Mouse (Mus musculus) layer of hippocampus, adult 9-10 months (tissue): ENCODE results near the gene Dppa5a.
"Not testable (repeated sequence)": the region's sequence is repeated elsewhere in the genome, so short reads cannot be mapped to it uniquely, and the experiment has no call there.

Experiments used
- DNase-seq: peaks from one replicate; pipeline ENCODE4 v3.0.0; 2022; ENCODE audit warnings: low spot score

The Dppa5a gene

DNA sequence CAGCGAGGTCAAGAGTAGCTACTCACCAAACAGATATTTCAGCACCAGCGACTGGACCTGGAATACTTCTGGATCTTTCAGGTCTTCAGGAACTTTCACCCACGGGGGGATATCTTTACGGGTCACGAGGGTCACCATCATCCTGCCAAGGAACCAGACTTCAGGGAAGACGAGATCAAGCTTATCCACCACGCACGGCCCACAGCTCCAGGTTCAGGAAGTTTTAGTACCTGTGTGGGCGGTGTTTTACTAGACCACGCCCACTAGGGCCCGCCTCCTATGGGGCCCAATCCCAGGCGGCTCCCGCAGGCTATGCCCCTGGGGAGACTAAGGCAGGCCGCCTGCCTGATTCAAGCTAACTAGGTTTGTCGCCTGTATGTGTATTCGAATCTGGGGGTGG lies at the start of gene Dppa5a:
Gene Dppa5a (minus strand): TSS at position 219 of the 400 bp plus-strand sequence.
- not testable (repeated sequence) for DNase-seq

DNA sequence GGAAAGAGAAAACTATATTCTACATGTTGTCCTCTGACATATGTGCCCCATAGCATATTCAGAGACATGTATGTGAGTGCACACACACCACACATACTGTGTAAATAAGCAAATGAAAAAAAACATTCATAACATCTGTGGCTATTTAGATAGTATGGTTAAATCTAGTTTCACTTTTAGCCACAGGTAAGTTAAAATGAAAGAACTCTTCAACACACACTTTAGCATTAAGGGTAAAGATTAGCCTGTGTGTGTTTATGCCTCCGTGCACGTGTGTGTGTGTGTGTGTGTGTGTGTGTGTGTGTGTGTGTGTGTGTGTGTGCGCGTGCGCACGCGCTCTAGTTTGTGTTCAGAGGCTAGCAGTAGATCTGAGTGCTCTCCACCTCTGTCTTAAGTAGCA lies 33.6 kb upstream of the Dppa5a start:
- DNase-seq, result no peak

DNA sequence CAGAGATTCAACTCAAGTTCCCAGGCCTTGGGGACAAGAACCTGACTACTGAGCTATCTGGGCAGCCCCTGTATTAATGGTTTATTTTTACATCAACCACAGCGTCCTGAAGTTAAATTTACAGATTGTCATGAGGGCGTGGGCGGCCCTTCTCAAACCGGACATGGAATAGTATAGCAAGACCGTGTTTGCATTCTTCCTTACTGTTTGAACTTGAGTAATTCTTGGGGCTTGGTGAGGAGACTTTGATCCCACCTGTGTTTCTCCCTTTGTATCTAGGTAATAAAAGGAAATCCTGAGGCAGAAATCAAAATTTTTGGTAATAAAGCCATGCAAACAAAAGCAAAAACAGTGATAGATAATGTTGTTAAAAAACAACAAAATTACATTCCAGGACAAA lies 32.6 kb upstream of the Dppa5a start:
- DNase-seq, result no peak

DNA sequence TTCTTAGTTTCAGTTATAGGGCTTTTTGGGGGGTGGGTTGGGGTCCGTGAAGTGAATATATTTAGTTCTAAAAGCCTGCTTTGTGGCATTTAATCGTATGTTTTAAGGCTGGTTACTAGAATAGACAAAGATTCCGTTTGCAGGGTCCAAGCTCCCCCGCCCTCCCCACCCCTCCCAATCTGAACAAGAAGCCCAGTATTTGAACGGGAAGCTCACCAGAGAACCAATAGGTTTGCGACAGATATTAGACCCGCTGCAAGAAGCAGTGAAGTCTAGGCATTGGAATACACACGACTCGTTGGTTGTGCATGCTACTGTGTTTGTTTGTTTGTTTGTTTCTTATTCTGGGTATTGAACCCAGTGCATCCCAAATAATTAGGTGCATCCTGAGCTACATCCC lies 28.5 kb upstream of the Dppa5a start:
- DNase-seq, result no peak

DNA sequence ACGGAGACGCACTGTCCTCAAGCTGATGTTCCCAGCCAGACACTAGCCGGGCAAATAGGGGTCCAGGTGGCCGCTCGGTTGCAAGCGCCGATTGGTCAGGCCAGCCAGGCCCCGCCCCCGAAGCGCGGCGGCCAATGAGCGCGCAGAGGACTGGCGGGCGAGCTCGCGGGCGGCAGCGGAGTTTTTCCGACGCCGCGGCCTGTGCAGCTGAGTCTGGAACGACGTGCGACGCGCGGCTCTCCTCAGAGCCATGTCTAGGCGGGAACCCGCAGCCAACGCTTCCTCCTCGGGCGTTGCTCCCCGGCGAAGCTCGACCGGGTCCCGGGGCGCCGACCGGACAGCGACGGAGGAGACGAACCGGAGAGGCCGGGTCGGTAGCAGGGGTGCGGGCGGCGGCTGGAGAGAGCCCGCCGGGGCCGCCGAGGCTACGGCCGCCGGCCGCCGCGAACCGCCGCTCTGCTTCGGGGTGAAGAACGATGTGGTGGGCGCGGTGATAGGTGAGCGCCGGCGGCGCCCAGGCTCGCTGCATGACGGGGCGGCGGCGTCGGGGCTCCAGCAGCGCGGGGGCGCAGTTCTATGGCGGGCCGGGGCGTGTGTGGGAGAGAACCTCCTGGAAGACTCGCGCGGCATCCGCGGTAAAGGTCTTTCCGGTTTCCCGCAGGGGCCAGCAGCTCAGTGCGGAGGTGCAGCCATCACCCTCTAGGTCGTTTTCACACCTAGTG lies 27.8 kb upstream of the Dppa5a start, which contains the start of gene Ddx43:
Gene Ddx43 (plus strand): TSS at position 148 of the 722 bp plus-strand sequence.
- no peak for DNase-seq

DNA sequence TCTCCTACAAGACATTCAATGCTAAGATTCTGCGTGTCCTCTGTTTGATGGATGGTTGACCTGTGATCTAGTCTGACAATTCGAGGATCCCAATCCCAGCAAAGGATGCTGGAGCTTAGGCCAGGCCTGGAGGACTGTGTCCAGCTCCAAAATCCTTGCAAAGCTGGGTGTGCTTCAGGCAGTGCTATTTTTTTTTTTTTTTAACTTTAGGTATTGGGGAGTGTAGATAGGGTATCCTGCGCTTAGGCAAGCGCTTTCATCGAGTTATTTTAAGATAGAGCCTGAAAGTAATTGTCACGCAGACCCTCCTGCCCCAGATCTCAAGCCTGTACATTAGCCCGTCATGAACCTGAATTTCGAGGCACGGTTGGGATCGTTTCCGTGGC lies 27.3 kb upstream of the Dppa5a start:
- DNase-seq, result no peak

DNA sequence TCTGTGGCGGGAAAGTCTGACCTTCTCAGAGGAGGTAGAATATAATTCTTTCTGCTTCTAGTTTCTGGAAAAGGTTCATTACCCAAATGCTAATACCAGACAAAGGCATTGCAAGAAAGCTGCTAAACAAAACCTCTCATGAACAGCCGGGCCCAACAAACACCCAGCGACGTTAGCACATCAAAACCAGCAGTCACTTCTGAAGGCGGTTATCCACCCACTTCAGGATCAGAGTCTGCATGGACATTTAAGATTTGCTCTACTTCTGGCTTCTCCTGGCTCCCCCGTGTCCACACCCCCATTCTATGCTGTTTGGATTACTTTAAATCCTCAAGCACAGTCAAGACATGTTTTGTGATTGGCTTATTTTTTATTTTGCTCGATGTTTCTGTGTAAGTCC lies 26.6 kb upstream of the Dppa5a start:
- DNase-seq, result no peak

DNA sequence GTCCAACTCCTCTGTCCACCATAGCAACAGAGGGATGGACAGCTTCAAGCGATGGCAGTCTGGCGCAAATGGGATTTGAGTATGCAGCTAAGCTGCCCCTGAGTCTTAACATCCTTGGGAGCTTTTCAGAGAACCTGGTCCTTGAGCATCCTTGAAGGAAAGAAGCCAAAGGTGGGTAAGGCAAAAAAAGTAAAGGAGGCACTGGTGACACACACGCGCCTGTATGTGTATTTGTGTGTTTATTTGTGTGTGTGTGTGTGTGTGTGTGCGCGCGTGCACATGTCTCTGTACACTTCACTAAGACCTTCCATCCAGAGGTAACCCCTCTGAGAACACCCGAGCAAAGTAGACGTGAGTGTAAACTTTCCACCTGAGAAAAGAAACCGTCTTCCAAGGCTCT lies 25.8 kb upstream of the Dppa5a start:
- DNase-seq, result no peak

DNA sequence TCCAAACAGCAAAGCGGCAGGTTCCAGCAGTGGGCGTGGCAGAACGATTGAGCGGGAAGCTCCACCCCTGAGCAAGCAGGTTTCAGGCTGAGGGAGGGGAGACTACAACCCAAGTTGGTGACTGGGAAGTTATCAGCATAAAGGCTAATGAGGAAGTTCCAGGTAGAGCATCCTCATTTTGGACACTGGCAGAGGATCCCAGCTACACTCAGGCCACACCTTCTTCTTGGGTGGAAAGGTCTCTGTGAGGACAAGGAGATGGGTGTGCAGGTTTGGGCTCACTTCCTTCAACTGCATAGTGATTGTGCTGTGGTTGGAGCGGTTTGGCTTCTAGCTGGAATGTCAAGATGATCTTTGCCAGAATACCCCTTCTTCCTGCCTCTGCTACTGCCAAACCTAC lies 22.0 kb upstream of the Dppa5a start:
- no peak for DNase-seq

DNA sequence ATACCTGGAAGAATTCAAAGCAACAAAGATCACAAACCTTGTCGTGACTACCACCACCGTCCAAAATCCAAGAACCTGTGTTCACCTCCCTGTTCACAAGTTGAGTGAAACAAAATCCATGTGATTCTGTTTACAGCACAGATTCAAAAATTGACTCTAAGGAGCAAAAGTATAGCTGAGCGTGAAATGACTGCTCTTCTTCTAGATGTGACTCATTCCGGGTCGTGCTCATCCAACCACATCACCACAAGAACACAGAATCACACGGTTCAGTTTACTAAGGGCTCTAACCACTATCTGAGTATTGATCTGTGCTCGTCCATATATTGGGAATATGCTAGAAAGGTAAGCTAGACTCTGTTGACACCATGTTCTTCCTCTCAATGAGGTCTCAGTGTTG lies 19.0 kb upstream of the Dppa5a start:
- DNase-seq, result no peak

DNA sequence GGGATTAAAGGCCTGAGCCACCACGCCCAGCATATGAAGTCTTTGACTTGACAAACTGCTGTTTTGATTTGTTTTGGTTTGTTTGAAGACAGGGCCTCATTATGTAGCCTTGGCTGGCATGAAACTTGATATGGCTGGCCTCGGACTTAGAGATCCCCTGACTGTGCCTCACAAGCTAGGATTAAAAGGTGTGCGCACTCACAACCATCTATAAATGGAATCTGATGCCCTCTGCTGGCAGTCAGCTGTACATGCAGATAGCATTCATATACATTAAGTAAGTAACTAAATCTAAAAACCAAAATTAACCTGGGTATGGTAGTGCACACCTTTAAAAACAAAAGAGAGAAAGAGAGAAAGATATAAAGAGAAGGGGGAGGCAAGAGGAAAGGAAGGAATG lies 17.9 kb upstream of the Dppa5a start:
- DNase-seq, result no peak

DNA sequence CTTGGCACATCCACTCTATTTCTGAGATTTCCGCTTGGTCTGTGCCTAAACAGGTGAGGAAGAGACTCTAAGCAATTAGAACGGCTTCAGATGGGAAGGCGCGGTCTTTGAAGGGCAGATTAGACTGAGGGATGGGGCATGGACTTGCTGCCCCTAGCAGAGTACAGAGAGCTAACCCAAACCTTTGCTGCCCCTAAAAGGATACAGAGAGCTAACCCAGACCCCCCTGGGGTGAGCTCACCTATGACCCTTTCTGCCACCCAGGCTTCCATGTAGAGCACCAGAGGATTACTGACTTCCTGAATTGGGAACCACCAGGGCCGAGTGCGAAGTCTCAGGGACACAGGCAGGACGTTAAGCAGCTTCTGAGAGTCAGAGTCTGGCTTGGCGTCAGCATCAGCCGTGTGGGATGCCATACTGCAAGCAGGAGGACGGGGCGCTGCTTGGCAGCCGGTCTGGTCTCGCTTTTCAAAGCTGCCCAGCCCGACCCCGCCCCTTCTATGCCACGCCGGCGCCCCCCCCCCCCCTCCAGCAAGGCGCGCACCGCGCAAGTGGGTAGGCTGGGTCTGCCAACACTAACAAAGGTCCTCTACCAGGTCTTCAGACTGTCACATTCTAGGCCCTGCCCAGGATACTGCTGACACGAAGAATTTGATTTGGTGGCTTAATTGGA lies 10.3 kb upstream of the Dppa5a start, which contains the start of gene Ooep:
Gene Ooep (minus strand): TSS at position 613 of the 673 bp plus-strand sequence.
- DNase-seq, result no peak

DNA sequence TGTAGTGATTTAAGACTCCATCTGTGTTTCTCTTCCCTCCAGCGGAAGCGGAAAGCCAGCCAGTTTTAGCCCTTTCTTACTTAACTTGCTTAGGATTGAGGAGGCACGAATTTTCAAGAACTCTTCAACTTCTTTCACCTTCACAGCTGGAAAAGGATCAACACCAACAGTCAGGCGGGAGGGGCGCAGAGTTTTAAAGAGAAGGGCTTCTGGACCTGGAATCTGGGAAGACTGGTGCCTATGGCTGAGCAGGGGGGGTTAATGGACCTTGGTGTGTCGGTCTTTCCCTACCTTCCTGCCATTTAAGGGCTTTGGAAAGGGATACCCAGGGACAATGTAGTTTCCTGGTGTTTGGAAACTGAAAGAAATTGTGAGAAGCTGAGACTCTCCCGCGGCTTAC lies 9.6 kb upstream of the Dppa5a start:
- no peak for DNase-seq

DNA sequence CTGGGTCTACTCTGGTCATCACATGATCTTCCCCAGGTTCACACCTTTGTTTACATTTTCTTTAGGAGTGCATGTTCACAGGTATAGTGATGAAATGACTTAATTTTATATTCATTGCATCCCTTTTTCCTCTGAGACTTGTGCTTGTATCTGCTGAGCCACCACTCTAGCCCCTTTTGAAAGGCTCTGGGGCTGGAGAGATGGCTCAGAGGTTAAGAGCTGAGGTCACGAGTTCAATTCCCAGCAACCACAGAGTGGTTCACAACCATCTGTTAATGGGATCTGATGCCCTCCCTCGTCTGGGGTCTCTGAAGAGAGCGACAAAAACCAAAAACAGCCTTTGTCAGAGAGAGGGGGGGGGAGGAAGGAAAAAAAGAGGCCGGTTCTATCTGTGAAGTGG lies 7.5 kb upstream of the Dppa5a start:
- DNase-seq, result no peak

DNA sequence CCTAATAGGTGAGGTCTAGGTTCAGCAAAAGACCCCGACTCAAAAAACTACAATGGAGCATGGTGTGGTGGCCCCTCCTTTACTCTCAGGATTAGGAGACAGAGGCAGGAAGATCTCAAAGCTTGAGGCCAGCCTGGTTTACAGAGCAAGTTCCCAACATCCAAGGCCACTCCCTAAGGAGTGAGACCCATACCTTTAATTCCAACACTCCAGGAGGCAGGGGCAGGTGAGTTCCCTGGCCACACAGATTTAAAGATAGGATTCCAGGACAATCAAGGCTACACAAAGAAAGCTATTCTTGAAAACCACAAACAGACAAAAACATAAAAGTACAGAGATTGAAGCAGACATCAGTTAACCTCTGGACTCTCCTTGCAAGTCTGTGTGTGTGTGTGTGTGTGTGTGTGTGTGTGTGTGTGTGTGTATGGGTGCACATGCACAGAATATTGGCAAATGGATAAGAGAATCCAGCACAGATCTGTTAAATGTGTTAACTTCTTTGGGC lies 7.0 kb upstream of the Dppa5a start:
- DNase-seq, result no peak

DNA sequence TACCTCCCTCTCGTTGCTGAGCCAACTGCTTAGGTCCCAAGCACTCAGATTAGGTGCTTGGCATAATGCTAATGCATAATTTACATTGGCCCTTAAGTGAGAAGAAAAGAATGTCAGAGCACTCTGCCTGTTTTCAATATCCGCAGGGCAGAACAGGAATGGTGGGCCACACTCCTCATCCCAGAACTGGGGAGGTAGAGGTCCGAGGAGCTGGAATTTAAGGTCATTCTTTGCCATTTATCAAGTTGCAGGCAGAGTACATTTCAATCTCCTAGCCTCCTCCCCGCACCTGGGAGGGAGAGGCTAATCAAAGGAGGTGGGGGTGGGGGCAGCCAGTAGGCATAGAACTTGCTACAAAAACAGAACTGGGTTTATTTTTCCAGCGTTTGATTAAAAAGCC lies 6.4 kb upstream of the Dppa5a start:
- no peak for DNase-seq

DNA sequence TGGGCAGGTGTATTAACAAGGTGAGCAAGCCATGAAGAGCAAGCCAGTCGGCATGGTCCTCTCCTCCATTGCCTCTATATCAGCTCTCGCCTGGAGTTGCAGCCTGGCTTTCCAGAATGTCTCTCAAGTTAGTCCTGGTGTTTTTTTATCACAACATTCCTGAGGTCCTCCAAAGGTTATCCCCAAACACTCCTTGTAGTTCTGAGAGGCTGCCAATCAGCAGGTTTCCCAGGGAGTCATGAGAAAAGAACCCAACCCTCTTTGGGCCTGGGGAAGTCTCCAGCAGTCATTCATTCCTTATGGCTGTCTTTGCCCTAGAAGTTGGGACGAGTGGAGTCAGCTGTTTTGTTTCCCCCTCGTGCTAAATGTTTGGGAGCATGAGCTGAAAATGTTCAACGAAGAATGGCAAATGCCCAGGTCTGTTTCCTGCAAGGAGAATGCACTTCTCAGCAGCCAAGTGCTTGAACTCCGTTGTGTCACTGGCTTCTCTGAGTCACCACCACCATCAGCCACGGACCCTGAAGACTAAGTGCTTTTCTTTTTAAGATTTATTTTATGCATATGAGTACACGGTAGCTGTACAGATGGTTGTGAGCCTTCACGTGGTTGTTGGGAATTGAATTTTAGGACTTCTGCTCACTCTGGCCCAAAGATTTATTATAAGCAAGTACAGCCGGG lies 5.0 kb upstream of the Dppa5a start:
- DNase-seq, result no peak

DNA sequence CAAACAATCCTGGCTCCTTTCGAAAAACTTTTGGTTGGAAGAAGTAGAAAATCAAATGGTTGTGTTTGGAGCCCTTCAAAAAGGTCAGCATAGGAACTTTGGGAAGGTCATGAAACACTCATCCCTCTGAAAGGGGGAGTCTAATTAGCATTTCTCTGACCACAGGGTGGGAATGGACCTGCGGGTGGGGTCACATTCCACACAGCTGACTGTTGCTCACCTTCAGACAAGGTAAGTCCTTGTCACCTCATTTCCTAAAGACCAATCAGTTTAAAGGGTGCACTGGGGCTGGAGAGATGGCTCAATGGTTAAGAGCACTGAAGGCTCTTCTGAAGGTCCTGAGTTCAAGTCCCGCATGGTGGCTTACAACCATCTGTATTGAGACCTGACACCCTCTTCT lies 3.5 kb upstream of the Dppa5a start:
- DNase-seq, result no peak

DNA sequence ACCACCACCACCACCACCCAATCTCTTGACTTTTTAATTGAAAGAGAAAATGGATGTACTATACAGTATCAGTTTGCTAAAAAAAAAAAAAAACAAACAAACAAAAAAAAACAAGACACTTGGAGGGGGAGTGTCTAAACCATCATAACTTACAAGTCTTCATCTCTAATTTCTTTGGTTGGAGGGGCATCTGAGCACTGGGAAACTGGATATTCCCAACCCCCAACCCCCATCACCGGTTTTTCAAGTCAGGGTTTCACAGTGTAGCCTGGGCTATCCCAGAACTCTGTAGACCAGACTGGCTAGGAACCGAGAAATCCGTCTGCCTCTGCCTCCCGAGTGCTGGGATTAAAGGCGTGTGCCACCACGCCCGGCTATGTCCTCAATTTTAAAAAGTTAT lies 1.8 kb upstream of the Dppa5a start:
- DNase-seq, result no peak

DNA sequence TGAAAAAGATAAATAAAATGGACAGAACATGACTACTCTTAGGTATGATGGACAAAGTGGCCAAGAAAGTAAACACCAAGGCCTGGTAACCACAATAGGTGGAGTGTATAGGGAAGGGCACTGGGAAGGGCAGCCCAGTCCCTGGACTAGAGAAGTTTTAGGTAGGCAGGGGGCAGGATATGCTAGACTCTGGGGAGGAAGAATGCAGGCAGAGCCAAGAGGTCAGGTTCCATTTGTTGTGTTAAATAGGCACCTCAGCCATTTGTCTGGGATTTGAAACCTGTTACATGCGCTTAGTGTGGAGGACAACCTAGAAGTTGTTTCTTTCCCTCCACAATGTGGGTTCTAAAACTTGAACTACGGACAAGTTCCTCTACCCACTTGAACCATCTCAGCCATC lies 1.4 kb upstream of the Dppa5a start:
- DNase-seq, result no peak

DNA sequence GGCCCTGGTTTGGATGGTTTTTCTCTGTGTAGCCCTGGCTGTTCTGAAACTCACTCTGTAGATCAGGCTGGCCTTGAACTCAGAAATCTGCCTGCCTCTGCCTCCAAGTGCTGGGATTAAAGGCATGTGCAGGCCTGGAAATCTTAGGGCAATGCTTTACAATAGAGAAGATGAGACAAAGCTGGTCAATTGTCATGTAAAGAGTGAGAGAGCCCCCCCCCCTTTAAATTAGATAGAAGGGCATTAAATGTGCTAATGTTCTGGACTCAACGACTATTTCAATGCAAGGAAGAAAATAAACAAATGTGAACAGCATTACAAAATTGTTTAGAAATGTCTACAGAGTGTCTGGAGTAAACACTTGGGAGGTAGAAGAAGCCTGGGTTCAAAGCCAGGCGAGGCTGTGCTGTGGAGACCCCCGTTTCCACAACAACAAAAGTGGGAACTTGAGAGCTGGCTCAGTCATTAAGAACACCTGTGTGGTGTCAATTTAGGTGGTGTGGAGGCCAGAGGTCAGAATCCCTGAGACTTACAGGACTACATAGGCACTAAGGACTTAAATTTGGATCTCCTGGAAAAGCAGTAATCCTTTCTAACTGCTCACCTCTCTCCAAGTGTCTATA lies 805 bp upstream of the Dppa5a start:
- no peak for DNase-seq

DNA sequence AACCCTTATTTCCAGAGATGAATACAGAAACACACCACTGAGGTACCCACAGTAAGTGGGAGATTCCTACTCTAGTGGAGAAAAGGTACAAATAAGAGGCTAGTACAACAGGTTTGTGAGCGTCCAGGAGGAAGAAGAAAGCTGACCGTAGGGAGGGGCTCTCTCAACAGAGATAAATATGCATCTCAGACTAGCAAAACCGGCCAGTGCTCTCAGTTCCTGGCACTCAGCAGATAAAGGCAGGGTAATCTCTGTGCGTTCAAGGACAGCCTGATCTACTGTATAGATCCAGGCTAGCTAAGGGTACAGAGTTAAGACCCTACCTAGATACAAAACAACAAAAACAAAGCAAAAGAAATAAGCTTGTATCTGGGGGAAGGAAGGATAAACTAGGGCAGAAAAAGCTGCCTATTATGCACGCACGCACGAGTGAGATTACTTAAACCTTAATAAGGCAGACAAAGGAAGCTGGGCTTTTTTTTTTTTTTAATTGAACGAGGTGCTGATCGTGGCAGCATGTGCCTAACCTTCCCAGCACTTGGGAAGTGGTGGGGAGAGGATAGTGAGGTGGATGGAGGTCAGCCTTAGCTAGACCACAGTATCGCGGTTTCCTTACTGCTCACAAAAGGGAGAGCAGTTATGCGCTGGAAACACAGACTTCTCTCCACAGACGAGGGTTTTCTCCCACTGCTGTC lies 2.0 kb downstream of the Dppa5a start:
- no peak for DNase-seq
